Mouse (Mus musculus) small intestine, adult 10 weeks (tissue): ENCODE measurements around the gene Zmynd15. TPM values are rescaled to one million over a fixed set of nuclear protein-coding genes. Genes with fewer than 3 reads are reported as not detected.

Experiments
- polyA plus RNA-seq: library from polyadenylated mRNA; stranded (reverse); fragments of 350-450 nt; fragmentation: Illumina TruSeq; extraction: RNeasy Lipid Tissue Mini Kit (QIAGEN cat#74804); gene quantifications from one replicate; pipeline ENCODE4 v1.2.3, GENCODE M21; 2014; ENCODE audit warnings: low replicate concordance

Gene Zmynd15
- polyA plus RNA-seq, result 0.78 TPM

DNA sequence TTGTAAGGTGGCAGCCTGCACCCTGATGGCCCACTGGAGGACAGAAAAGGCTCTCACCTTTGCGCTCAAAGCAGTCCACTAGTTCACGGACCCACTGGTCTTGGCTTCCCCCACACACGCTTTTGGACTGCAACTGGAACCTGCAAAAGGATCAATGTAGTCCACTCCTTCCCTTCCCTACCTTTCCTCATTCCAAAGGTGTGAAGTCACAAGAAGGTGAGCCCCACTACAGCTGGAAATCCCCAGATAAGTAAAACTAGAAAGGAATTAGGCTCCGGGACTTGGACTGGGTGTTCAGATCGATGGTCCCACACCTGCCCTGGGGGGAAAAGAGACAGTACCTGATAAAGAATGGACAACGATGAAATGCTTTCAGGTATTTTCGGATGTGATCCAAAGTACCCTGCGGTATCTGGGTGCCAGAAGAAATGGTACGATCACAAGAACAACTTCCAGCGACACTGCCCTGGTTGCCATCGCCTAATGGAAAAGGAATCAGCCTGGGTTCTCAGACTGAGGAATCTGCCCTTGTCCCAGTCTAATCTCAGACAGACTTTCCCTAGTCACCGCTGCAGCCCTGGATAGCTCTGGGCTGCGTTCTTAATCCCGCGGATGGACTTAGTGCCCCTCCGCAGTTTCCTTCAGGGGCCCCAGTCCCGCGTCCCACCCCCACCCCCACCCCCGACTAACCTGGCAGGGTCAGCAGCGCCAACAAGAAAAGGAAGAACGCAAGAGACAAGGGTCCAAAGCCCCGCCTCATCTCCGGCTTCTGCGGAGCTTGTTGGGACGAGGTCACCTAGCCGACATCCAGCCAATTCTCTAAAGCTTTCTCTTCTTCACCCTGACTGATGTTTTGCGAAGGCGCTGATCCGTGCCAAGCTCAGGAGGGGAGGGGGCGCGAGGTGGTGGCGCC lies at the start of gene Zmynd15:
Gene Zmynd15, plus strand, starts transcription at position 746 of the 913 bp plus-strand sequence.

DNA sequence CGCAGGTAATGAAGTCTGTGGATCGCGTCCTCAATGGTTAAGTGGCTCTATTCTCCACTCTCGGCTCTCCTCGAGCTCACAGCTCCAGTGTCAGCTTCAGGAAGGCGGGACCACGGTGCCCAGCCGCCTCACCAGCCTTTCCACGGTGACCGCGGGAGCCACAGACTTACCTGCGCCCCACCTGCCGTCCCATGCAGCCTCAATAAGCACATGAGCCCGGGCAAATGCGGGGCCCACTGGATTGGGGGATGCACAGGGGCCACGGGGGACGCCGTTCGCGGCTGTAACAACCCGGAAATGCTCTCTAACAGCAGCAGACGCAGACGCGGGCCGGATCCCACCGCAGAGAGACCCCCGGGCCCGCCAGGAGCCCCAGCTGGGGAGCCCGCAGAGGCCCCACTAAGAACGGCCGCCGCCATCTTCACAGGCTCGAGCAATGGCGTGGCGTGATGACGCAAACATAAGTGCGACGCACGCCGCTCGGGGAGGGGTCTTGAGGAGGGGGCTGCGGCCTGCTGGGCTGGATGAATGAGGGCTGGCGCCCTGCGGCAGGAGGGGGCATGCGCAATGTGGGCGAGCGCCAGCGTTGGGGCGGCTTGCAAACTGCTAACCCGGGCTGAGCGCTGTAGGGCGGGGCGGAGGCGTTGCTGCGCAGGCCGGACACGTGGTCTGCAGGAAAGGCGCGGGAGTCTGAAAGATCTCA lies 49.5 kb upstream of the Zmynd15 start, which contains the start of gene Pelp1:
Gene Pelp1, minus strand, starts transcription at position 438 of the 703 bp plus-strand sequence.

DNA sequence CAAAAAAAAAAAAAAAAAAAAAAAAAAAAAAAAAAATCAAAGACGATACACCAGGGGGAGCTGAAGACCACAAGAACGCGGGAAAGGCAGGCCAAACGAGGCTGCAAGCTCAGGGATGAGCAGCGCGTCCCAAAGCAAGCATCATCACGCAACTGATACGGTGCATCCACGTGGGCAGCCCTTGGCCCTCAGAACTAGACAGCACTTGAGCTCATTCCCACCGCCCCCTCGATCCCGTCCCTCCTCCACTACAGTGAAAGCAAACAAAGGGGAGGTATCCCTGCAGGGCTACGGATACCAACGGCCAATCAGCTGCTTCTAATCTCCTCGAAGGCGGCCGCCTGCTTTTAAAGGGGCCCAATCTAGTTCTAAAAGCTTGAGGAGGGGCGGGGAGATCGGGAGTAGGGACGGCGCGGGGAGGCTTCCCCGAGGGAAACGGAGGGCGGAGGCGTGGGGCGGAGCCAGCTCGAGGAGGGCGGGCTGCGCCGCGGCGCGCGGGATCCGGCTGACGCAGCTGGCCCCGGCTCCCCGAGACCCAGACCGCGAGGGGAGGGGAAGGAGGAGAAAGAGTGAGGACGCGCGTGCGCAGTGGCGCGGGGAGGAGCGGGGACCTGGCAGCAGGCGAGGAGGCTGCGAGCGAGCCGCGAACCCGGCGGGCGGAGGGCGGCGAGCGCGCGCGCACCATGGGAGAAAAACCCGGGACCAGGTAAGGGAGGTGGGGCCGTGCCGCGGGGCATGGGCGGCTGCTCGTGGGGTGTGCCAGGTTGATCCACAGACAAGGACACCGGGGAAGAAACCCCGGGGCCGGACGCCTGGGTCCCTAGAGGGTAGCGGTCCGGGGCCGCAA lies 27.0 kb upstream of the Zmynd15 start, which contains the start of gene Arrb2:
Gene Arrb2, plus strand, starts transcription at position 588 of the 847 bp plus-strand sequence.

DNA sequence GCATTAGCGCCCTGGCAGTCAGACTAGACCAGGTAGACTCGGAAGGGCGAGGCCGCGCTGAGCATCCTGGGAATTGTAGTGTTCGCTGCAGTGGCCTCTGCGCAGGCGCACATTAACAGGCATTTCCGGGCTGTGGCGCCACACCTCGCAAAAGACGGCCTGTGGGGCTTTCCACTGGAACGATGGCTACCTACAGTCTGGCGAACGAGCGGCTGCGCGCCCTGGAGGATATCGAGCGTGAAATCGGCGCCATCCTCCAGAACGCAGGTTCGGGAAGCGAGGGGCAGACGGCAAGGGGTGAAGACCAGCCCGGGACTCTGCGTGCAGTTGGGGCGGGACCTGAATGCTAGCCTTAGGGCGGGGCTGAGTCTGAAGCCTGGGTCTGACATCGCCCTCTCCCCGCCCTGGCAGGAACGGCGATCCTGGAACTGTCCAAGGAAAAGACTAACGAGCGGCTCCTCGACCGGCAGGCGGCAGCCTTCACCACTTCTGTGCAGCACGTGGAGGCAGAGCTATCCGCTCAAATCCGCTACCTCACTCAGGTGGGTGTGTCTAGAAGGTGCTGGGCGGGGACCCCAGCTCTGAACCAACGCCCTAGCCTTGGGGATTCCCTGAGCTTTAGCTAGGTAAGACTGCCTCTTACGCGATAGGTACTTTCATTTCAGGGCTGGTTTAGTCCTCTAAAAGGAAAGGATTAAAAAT lies 7.3 kb upstream of the Zmynd15 start, which contains the start of gene Med11:
Gene Med11, plus strand, starts transcription at position 123 of the 702 bp plus-strand sequence.

DNA sequence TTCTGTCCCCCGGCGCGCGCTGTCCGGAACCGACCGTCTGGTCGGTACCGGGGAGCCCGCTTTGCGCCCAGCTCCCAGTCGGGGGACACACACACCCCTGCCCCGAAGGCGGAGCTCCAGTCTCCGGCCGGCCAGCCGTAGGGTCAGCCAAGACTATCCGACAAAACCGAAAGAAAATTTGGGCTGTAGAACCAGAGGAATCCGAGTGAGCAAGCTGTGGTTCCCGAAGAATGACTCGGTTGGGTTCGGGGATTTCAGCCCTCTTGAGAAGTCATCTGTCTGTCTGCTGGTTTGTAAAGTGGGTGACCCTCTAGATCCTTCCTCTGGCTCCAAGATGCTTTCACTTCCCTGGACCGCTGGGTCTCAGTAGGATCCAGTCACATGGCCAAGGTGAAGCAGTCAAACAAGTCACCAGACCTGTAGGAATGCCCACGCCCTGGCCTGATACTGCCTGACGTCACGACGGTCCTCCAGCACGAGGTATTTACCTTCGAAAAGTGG lies 418 bp downstream of the Zmynd15 start, which contains the start of gene Cxcl16:
Gene Cxcl16, minus strand, starts transcription at position 384 of the 501 bp plus-strand sequence.

DNA sequence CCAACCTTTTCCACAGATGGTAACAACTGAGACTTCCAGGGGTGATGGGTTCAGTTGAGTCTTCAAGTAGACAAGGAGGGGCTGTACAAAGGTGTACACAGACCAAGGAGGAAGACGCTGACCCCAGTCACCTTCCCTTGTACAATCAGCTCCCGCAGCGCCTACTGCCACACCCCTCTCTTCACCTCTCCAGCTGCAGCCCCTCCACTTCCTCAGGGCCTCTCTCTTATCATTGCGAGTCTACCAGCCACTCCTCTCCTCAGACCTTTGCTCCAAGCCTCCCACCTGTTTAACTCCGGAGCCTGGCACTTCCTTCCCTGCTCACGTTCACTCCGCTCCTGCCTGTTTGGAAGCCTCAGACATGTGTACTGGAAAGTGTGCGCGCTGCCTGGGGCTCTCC lies 45.7 kb downstream of the Zmynd15 start, which contains the start of gene Tm4sf5:
Gene Tm4sf5, plus strand, starts transcription at position 275 of the 400 bp plus-strand sequence.

DNA sequence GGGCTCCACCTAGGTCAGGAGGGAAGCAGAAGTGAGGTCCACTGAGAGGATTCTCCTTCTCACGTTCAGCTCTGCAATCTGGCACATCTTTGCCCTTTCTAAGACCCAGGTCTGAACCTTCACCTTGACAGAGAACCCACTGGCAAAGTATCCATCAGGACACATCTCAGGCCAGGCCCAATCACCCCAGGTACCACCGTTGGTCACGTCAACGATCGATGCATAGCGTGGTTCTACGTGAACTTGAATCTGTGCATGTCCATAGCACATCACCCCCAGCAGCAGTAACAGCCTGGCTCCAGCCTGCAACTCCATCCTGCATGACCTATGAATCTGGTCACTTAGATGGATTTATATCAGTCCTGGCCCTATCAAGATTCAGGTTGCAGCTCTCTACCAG lies 55.1 kb downstream of the Zmynd15 start, which contains the start of gene Vmo1:
Gene Vmo1, minus strand, starts transcription at position 329 of the 400 bp plus-strand sequence.

Other genes starting within 250 kb of the Zmynd15 start
- not detected for gene Slc16a11, start 246.7 kb upstream of the Zmynd15 start, polyA plus RNA-seq
- gene Slc16a13, start 238.4 kb upstream of the Zmynd15 start, polyA plus RNA-seq, result 2.9 TPM
- gene Bcl6b, start 229.6 kb upstream of the Zmynd15 start, polyA plus RNA-seq, result 1.4 TPM
- 4.3 TPM for gene 0610010K14Rik, start 221.5 kb upstream of the Zmynd15 start, polyA plus RNA-seq
- gene Gm21988, start 219.6 kb upstream of the Zmynd15 start, polyA plus RNA-seq, result 0.59 TPM
- 24.1 TPM for gene Rnasek, start 219.6 kb upstream of the Zmynd15 start, polyA plus RNA-seq
- 0.74 TPM for gene Alox12, start 204.1 kb upstream of the Zmynd15 start, polyA plus RNA-seq
- gene Alox12e, start 136.8 kb upstream of the Zmynd15 start, polyA plus RNA-seq, result not detected
- gene Alox15, start 107.4 kb upstream of the Zmynd15 start, polyA plus RNA-seq, result 1.5 TPM
- 4.5 TPM for gene Pelp1, start 49.4 kb upstream of the Zmynd15 start, polyA plus RNA-seq
- gene Arrb2, start 26.8 kb upstream of the Zmynd15 start, polyA plus RNA-seq, result 0.41 TPM
- 5.4 TPM for gene Med11, start 7.5 kb upstream of the Zmynd15 start, polyA plus RNA-seq
- 16.5 TPM for gene Cxcl16, start 551 bp downstream of the Zmynd15 start, polyA plus RNA-seq
- 293 TPM for gene Tm4sf5, start 45.8 kb downstream of the Zmynd15 start, polyA plus RNA-seq
- not detected for gene Vmo1, start 55.2 kb downstream of the Zmynd15 start, polyA plus RNA-seq
- gene Gltpd2, start 59.8 kb downstream of the Zmynd15 start, polyA plus RNA-seq, result not detected
- 13.2 TPM for gene Psmb6, start 65.9 kb downstream of the Zmynd15 start, polyA plus RNA-seq
- gene Gm40193, start 73.5 kb downstream of the Zmynd15 start, polyA plus RNA-seq, result not detected
- gene Pld2, start 80.6 kb downstream of the Zmynd15 start, polyA plus RNA-seq, result 1.3 TPM
- 1.6 TPM for gene Mink1, start 103.4 kb downstream of the Zmynd15 start, polyA plus RNA-seq
- gene 4930544D05Rik, start 156.4 kb downstream of the Zmynd15 start, polyA plus RNA-seq, result not detected
- not detected for gene Chrne, start 159.8 kb downstream of the Zmynd15 start, polyA plus RNA-seq
- not detected for gene Gp1ba, start 179.7 kb downstream of the Zmynd15 start, polyA plus RNA-seq
- gene Rnf167, start 187.8 kb downstream of the Zmynd15 start, polyA plus RNA-seq, result 43.6 TPM
- gene Slc25a11, start 188.0 kb downstream of the Zmynd15 start, polyA plus RNA-seq, result 31.8 TPM
- gene Pfn1, start 195.2 kb downstream of the Zmynd15 start, polyA plus RNA-seq, result 99.8 TPM
- gene Eno3, start 197.8 kb downstream of the Zmynd15 start, polyA plus RNA-seq, result 0.74 TPM
- gene Spag7, start 210.0 kb downstream of the Zmynd15 start, polyA plus RNA-seq, result 11.3 TPM
- gene Camta2, start 228.7 kb downstream of the Zmynd15 start, polyA plus RNA-seq, result 0.85 TPM
- not detected for gene Inca1, start 240.7 kb downstream of the Zmynd15 start, polyA plus RNA-seq
- 14.5 TPM for gene Kif1c, start 241.1 kb downstream of the Zmynd15 start, polyA plus RNA-seq